Mouse (Mus musculus) CD4-positive, CD25-positive, alpha-beta regulatory T cell, adult 2 months (primary cell): ENCODE results near the gene Emsy.

Experiments used
- DNase-seq: peaks from one replicate; pipeline ENCODE4 v3.0.0-alpha.2; 2012; ENCODE audit warnings: low read depth, low spot score

Gene Emsy

GRCm38 (mm10) chr7:98656531-98657221, at the start of gene Emsy:
Gene Emsy, minus strand, starts transcription at chr7:98656783.
- peak; percentile 95 for DNase-seq

- peak; percentile 13 for DNase-seq
Observed at GRCm38 (mm10) chr7:98704276-98704675, 47.7 kb upstream of the Emsy start.

GRCm38 (mm10) chr7:98703365-98703881, 46.8 kb upstream of the Emsy start:
- DNase-seq: peak; percentile 68

- peak; percentile 100 for DNase-seq
Observed at GRCm38 (mm10) chr7:98702283-98703240, 46.0 kb upstream of the Emsy start, which contains the start of gene Thap12. Gene Thap12, plus strand, starts transcription at chr7:98703103.

- peak; percentile 31 for DNase-seq
Observed at GRCm38 (mm10) chr7:98701771-98702170, 45.2 kb upstream of the Emsy start.

GRCm38 (mm10) chr7:98698590-98698989, 42.0 kb upstream of the Emsy start:
- DNase-seq: peak; percentile 36

DNA sequence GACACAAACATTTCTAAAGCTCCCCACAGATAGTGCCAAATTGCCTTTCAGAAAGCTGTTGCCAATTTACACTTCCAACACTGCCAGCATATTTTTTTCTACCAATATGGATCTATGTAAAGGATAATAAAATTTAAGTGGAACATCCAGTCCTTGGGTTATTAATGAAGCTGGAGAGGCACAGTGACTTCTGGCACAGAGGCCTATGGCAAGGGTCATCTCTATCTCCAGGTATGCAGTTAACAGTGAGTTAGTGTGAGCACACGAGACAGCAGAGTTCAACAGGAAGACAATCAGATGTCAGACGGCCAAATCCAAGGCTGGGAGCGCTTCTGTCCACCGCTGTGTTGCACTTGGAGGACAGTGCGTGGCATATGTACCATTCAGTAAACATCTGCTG, 41.5 kb upstream of the Emsy start:
- no peak for DNase-seq

GRCm38 (mm10) chr7:98697496-98697895, 40.9 kb upstream of the Emsy start:
- DNase-seq: peak; percentile 59

- peak; percentile 91 for DNase-seq
Observed at GRCm38 (mm10) chr7:98694046-98694445, 37.5 kb upstream of the Emsy start.

DNA sequence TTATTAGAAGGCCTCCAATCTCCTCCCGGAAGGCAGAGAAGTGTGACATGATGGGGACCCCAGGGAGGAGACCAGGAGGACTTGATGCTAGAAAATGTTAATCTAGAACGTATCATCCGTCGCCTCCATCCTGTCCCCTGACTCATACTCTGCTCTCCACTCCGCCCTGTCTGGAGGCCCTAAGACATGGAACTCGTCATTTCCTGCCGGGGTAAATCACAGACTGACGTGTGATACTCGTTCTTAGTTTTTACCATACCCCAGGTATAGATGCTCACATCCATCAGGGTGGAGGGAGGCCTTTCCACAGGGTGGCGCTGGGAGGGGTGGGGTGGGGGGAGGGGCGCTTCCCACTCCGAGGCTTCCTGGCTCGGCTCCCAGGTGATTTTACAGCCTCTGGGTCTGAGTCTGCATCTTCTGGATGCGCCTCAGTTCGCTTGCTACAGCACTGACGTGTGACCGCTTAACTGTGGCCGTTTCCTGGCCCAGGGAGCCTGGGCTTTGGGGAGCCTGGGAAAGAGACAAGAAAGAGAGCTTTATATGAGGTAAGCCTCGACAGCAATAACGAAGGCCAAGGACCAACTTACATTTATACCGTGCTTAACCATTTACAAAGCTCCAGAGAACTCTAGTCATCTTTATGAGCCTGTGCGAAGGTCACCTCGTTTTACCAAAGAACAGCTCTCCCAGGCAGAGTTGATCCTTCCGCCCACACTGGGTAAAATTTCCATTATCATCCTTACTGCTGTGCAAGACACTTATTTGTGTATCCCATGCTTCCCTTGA, 36.4 kb upstream of the Emsy start:
- peak; percentile 93 for DNase-seq

DNA sequence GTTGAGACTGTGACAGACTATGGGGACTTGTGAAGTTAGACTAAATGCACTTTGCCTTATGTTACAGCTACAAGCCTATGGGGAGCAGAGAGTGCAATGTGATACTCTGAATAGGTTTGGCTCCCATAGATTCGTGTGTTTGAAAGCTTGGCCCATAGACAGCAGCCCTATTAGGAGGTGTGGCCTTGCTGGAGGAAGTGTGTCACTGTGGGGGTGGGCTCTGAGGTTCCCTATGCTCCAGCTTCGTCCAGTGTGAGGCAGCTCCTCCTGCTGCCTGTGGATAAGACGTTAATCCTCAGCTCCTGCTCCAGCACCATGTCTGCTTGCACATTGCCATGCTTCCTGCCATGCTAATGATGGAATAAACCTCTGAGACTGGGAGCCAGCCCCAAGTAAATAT, 34.2 kb upstream of the Emsy start:
- DNase-seq: peak; percentile 23

DNA sequence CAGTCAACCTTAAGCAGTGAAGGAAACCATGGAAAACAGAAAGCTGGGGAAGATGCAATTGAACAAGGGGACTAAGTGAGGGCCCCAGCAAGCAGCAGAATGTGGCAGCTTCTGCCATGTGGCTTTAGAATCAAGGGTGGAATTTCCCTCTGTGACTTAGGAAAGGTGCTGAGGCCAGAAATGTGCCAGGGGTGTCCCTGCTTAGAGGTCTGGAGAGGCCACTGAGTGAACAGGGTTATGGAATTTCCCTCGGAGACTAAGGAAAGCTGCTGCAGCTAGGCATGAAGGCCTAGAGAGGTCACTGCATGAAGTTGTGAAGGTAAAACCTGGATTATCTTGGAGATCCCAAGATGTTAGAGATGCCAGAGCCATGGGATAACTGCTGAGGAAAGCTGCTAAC, 33.5 kb upstream of the Emsy start:
- DNase-seq: no peak

DNA sequence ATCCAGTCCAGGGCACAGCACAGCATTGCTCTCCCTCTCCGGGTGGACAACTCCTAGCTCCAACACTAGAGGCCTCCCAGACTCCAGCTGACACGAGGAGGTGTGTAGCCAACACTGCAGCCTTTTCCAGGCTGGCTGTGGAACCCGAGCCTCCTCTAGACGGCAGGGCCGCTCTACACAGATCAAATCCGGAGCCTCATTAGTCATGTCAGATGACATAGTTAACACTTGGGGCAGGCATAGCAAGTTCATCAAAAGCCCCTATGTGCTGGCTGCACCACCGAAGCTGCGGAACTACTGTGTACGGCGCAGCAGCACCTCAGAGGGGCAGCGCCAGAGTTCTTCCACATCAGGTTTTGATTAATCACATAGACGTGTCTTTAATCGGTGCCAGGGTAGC, 29.3 kb upstream of the Emsy start:
- DNase-seq: no peak

- DNase-seq: peak; percentile 38
Observed at GRCm38 (mm10) chr7:98682821-98683220, 26.2 kb upstream of the Emsy start.

DNA sequence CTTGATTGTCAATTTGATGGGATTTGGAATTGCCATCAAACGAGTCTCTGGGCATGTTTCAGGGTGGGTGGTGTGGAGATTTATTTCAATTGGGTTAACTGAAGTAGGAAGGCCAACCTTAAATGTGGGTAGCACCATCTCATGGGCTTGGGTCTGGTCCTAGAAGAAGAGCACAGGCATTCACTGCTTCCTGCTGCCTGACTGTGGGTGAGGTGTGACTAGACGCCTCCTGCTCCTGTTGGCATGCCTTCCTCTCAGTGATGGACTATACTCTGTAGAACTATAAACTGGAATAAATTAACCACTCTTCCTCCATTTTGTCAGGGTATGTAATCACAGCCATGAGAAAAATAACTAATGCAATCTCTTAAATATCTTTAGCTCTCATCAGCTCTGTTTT, 24.1 kb upstream of the Emsy start:
- DNase-seq: no peak

GRCm38 (mm10) chr7:98678441-98678840, 21.9 kb upstream of the Emsy start:
- no peak for DNase-seq

DNA sequence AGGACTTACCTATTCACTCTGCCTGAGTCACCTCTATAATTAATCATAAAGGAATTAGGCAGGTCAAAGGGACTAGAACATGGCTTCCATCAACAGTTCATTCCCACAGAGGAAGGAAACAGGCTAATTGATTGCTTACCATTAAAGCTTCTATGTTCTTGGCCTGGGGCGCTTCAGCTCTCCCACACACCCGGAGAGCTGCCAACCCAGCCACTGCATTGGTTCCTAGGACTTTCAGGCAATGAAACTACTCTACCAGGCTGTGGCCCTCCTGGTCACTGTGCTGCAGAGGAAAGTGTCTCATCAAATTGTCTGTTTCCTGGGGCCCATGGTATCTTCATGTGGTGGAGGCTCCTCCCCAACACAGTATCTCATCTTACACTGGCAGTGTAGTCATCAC, 20.9 kb upstream of the Emsy start:
- no peak for DNase-seq

DNA sequence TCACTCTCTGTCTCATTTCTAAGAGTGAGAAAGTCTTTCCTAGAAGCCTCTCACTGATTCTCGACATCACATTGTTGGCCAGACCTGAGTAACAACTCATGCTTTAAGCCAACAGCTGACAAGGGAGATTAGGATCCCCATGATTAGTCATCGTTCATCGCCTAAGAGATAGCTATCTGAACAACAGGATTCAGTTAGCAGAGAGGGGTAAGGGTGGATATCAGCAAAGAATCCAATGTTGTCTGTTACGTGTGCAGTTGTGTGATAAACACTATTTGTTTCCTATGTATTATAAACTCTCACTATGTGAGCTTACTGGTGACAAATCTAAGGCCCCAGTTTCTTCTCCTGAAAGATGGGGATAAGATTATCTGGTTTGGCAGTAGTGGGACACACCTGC, 17.8 kb upstream of the Emsy start:
- DNase-seq: no peak

DNA sequence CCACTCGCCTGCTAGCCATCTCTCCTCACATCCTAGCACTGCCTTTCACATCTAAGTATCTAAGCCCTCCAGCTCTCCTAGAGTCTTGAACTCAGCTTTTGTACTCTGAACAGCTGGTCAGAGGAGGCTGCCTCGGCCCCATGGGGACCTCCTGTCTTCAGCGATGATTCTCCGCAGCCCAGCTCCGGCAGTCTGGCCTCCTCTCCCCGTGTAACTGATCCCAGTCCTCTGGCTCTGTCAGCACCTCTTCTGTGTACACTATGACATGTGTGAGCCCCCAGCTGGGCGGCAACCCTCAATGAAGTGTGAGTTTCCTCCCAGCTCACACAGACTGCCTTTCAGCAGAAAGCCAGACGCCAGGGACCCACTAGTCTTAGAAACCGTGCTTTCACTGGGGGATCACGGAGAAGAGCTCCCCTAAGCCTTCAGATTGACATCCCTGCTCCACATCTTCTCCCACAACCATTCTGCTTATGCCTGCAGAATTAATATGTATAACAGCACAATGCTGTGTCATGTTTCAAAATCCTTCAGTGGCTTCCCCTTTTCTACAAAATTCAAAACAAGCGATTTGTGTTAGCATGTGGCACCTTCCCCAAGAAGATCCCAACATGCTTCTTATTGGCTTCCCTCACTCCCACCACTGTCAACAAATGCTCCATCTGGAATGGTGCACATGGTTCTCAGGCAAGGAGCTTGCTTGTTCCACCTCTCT, 15.8 kb upstream of the Emsy start:
- no peak for DNase-seq

GRCm38 (mm10) chr7:98671416-98671815, 14.8 kb upstream of the Emsy start:
- no peak for DNase-seq

DNA sequence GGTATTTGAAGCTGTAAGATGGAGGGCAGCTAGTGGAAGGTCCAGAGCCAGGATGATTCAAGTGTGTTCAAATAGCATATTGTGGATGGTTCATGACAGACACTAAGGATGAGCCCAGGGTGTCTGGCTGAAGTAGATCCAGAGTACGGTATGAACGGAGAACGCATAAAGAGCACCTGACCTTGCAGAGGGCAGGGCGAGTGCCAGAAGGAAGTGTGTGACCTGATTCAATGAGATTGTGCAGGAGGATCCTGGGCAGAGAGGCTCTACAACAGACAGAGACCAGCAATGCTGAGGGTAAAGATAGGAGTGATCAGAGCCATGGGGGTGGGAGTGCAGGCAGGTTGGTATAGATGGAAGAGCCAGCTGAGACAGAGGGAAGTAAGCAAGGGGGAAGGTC, 14.2 kb upstream of the Emsy start:
- no peak for DNase-seq
